Mouse (Mus musculus) limb, embryonic 14.5 days (tissue): ENCODE results near the gene Eef2. TPM values are rescaled to one million over a fixed set of nuclear protein-coding genes. Genes with fewer than 3 reads are reported as not detected.
"Not testable (repeated sequence)": the region's sequence is repeated elsewhere in the genome, so short reads cannot be mapped to it uniquely, and the experiment has no call there.

Experiments used
- ATAC-seq: fragments of 200-750 bp; cut with Nextera tagmentation; 2 replicates; pipeline ENCODE4 v1.8.0; 2017; ENCODE audit warnings: low read depth, moderate number of reproducible peaks, moderate TSS enrichment; ENCODE audit not compliant: low FRiP score
- DNase-seq: peaks from one replicate; pipeline ENCODE4 v3.0.0-alpha.2; 2015; ENCODE audit warnings: low spot score
- H3K27ac ChIP-seq: fragments of 300-500 bp; sonication (generic); replicated peaks from 2 replicates; pipeline ENCODE4 v1.5.1; 2014; ENCODE audit warnings: low read depth, mild to moderate bottlenecking, low read length, moderate library complexity, mixed read lengths
- H3K27me3 ChIP-seq: fragments of 300-500 bp; sonication (generic); 2 replicates; pipeline ENCODE4 v1.6.1; 2014; ENCODE audit warnings: low read length, mixed read lengths; ENCODE audit not compliant: control insufficient read depth, insufficient read depth
- H3K36me3 ChIP-seq: fragments of 300-500 bp; sonication (generic); 2 replicates; pipeline ENCODE4 v1.6.1; 2014; ENCODE audit warnings: mild to moderate bottlenecking, low read length, moderate library complexity, mixed read lengths; ENCODE audit not compliant: control insufficient read depth, insufficient read depth
- H3K4me1 ChIP-seq: fragments of 300-500 bp; sonication (generic); 2 replicates; pipeline ENCODE4 v1.6.1; 2014; ENCODE audit warnings: antibody characterized with exemption, low read length, mixed read lengths; ENCODE audit not compliant: control insufficient read depth, insufficient read depth
- H3K4me2 ChIP-seq: fragments of 300-500 bp; sonication (generic); replicated peaks from 2 replicates; pipeline ENCODE4 v1.6.1; 2014; ENCODE audit warnings: low read depth, mild to moderate bottlenecking, low read length, moderate library complexity; ENCODE audit not compliant: severe bottlenecking
- H3K4me3 ChIP-seq: fragments of 300-500 bp; sonication (generic); replicated peaks from 2 replicates; pipeline ENCODE4 v1.5.1; 2014; ENCODE audit warnings: low read length
- H3K9ac ChIP-seq: fragments of 300-500 bp; sonication (generic); 2 replicates; pipeline ENCODE4 v1.6.1; 2014; ENCODE audit warnings: mild to moderate bottlenecking, low read depth, low read length, moderate library complexity; ENCODE audit not compliant: severe bottlenecking
- H3K9me3 ChIP-seq: fragments of 300-500 bp; sonication (generic); 2 replicates; pipeline ENCODE4 v1.6.1; 2016; ENCODE audit warnings: low read length; ENCODE audit not compliant: control insufficient read depth
- POLR2A ChIP-seq: fragments of 200-500 bp; IDR thresholded peaks from 2 replicates; pipeline ENCODE4 v1.8.0; 2012; ENCODE audit warnings: inconsistent platforms, mild to moderate bottlenecking, moderate library complexity, borderline replicate concordance; ENCODE audit not compliant: insufficient read depth, insufficient read length; ENCODE audit errors: extremely low read depth
- WGBS: fragments of 180-500 bp; shearing (Covaris S2); extraction: QIAGEN DNeasy Blood & Tissue Kit; methylation state at CpG from one replicate; pipeline ENCODE4 v1.1.7; 2014; 5-methylcytosine and 5-hydroxymethylcytosine counted together
- polyA plus RNA-seq, 2 experiments: library from polyadenylated mRNA; depleted of rRNA in 1 of 2; stranded (reverse) in 1 of 2; unstranded in 1 of 2; fragments of >200 nt; fragmentation: Nextera tagmentation in 1 of 2; extraction: Ambion mirVana in 1 of 2; gene quantifications; 2 replicates each; pipeline versions ENCODE4 v1.2.1 to v1.2.3; 2012 to 2014

Eef2 gene
- polyA plus RNA-seq, 2 experiments, result 544 to 1,329 TPM

DNA sequence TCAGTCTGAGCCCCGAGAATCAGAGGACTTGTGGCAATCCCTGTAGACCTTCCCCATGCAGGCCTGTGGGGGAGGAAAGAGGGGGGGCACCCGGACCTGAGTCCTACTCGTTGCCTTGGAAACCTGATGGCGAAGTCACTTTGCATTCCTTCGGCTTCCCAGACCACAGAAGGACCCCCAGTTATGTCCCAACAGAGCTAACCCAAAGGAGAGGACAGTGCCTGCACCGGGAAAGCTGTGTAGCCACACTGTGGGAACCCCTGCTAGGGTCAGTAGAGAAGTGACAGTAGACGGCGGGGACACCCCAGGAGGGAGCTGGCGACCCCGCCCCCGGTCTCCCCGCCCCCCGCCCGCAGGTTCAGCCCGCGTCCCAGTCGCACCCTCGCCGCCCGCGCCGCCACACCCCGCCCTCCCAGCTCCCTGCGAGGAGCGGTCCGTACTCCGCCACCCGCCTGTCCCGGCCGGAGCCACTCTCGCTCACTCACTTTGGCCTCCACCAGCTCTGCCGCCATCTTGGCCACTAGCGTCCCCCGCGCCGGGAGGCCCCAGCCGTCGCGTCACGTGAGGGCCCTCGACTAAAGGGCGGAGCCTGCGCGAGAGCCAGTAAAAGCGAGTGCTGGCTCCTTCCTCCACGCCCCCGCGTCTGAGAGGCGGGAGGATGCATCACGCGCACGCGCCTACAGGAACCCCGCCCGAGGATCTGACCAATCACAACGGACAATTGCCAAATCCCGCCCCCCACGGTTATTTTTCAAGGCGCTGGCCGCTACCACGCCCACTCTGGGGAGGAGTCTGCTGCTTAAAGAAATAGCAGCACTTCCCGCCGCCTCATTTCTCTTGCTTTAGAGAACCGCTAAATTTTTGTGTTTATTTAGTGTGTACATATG lies 9.0 kb upstream of the Eef2 start, which contains the start of gene Pias4:
Gene Pias4 (minus strand): TSS at position 724 of the 887 bp plus-strand sequence.
- ATAC-seq, result peak; percentile 92
- peak within 1 kb of the TSS; percentile 73 for H3K27ac ChIP-seq
- no peaks in the 10 kb centered on the region for H3K27me3 ChIP-seq
- peak within 1 kb of the TSS; percentile 93 for H3K4me3 ChIP-seq
- 0% methylated on average over 37 of the region's 64 CpGs for WGBS
- H3K4me2 ChIP-seq, result peak within 1 kb of the TSS; percentile 86
- H3K36me3 ChIP-seq, result peaks cover 29% of the 10 kb centered on the region
- peak; percentile 100 for DNase-seq
- no peaks in the 10 kb centered on the region for H3K9me3 ChIP-seq
- peaks cover 8% of the 10 kb centered on the region for H3K4me1 ChIP-seq
- TF ChIP-seq POLR2A, result peak; percentile 72; the same call in 1 of the 2 replicates
- peak within 1 kb of the TSS; percentile 79 for H3K9ac ChIP-seq

- peaks cover 23% of the 10 kb centered on the region for H3K36me3 ChIP-seq
- peak overlapping the region; percentile 13; the same call in 1 of the 2 replicates for H3K9ac ChIP-seq
- H3K4me2 ChIP-seq, result peak overlapping the region; percentile 78
- WGBS, result 4% methylated on average over 5 of the region's 5 CpGs
- no peak for DNase-seq
- no peak for TF ChIP-seq POLR2A
- H3K27me3 ChIP-seq, result no peaks in the 10 kb centered on the region
- peak overlapping the region; percentile 93 for H3K4me3 ChIP-seq
- ATAC-seq, result peak; percentile 62
- H3K27ac ChIP-seq, result peak overlapping the region; percentile 73
- H3K4me1 ChIP-seq, result peaks cover 11% of the 10 kb centered on the region
- H3K9me3 ChIP-seq, result no peaks in the 10 kb centered on the region
These were observed 8.4 kb upstream of the Eef2 start for GRCm38 (mm10) chr10:81168087-81168431.

- Histone ChIP-seq H3K36me3 (peaks cover 16% of the 10 kb centered on the region), H3K4me2 (peak overlapping the region; percentile 78), H3K9ac (peak overlapping the region; percentile 41), H3K4me1 (peaks cover 15% of the 10 kb centered on the region), H3K27ac (peak overlapping the region; percentile 73), H3K9me3 (no peaks in the 10 kb centered on the region), H3K4me3 (peak overlapping the region; percentile 93), H3K27me3 (no peaks in the 10 kb centered on the region)
- WGBS, result 2% methylated on average over 28 of the region's 29 CpGs
- no peak for TF ChIP-seq POLR2A
- peak; percentile 88 for DNase-seq
- 0 out of 2 replicates have a peak, but pooled peaks have one; percentile 24 for ATAC-seq
These were observed 7.7 kb upstream of the Eef2 start for GRCm38 (mm10) chr10:81168521-81169244.

DNA sequence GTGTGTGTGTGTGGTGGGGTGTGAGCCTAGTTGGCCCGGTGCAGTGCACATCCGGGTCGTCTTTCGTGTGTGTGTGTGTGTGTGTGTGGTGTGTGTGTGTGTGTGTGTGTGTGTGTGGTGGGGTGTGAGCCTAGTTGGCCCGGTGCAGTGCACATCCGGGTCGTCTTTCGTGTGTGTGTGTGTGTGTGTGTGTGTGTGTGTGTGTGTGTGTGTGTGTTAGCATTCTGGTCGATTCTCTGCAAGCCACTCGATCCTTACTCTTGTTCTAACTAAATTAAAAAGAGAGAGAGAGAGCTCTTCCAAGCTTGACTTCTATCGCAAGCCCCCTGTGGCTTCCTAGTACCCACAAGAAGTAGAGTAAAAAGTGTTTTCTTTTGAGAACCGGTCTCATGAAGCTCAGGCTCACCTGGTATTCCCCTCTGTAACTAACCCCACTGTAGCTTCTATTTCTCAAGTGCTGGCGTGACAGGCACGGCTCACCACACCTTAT lies 7.0 kb upstream of the Eef2 start:
- not testable (repeated sequence) for H3K4me3 ChIP-seq, H3K4me2 ChIP-seq, H3K9ac ChIP-seq, DNase-seq, ATAC-seq, H3K9me3 ChIP-seq, H3K27me3 ChIP-seq
- Histone ChIP-seq H3K4me1 (peaks cover 22% of the 10 kb centered on the region), H3K27ac (0 out of 2 replicates have a peak overlapping the region, but pooled peaks have one; percentile 38), H3K36me3 (peaks cover 11% of the 10 kb centered on the region)
- 53% methylated on average over 9 of the region's 14 CpGs for WGBS

GRCm38 (mm10) chr10:81173132-81173531 lies 3.3 kb upstream of the Eef2 start:
- peak overlapping the region; percentile 74 for H3K27ac ChIP-seq
- H3K4me3 ChIP-seq, result peak overlapping the region; percentile 12; the same call in 1 of the 2 replicates
- TF ChIP-seq POLR2A, result no peak
- DNase-seq (peak; percentile 85), ATAC-seq (peak; percentile 16; the same call in 1 of the 2 replicates)
- no peaks in the 10 kb centered on the region for H3K27me3 ChIP-seq
- no peaks in the 10 kb centered on the region for H3K9me3 ChIP-seq
- H3K36me3 ChIP-seq, result peaks cover 11% of the 10 kb centered on the region
- H3K4me2 ChIP-seq, result peak overlapping the region; percentile 37
- peak overlapping the region; percentile 9; the same call in 1 of the 2 replicates for H3K9ac ChIP-seq
- WGBS, result 5% methylated on average over 21 of the region's 21 CpGs
- H3K4me1 ChIP-seq, result peaks cover 33% of the 10 kb centered on the region
